Mouse (Mus musculus): ENCODE results near the gene Ddx52.

- TF ChIP-seq CTCF (IDR thresholded peaks at IDR 0.05; ENCODE audit: control insufficient read depth, insufficient read depth, low read length) (no peak), POLR2A (IDR thresholded peaks at IDR 0.05; ENCODE audit: borderline replicate concordance, control insufficient read depth, low read depth, low read length) (no peak)
These were observed 15.0 kb downstream of the Ddx52 start for GRCm38 (mm10) chr11:83956822-83957221.

Measured in bone marrow, adult 2 months (tissue).